Mouse (Mus musculus): Measurements from ENCODE around the gene Bcat1.

DNA sequence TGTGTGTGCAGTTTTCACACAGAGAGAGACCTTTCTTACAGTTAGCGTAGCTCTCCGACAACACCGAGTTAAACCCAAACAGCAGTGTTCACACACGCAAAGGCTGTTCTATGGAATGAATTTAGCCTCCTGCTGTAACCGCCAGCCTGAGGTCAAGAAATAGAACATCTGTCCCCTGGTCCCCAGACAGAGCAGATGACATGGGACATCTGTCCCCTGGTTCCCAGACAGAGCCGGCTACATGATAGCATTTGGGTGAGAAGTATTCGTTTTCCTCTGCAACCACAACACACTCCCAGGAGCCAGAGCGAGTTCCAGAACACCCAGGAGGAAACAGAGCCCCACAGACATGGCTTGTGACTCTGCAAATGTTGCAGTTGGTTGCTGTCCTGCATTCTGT lies 63.3 kb downstream of the Bcat1 start:
- TF ChIP-seq CTCF (IDR thresholded peaks at IDR 0.05; ENCODE audit: borderline replicate concordance, control insufficient read depth, extremely low read depth, insufficient read depth, low read length, poor library complexity) (no peak), POLR2A (IDR thresholded peaks at IDR 0.05; ENCODE audit: control insufficient read depth, extremely low read depth, insufficient read depth, low read length, poor library complexity) (no peak)
